Mouse (Mus musculus) kidney, postnatal 10 days (tissue): ENCODE results near the gene Reep6.

Source experiments
- DNase-seq: peaks from one replicate; pipeline ENCODE4 v3.0.0; 2021; ENCODE audit warnings: mixed read lengths

The Reep6 gene

GRCm38 (mm10) chr10:80329273-80330081 is at the start of gene Reep6, which contains the start of gene Pcsk4:
Reep6 (plus strand) TSS chr10:80329953.
Pcsk4 (minus strand) TSS chr10:80329498.
- DNase-seq = peak; percentile 99

- DNase-seq = peak; percentile 81
These were observed 48.4 kb upstream of the Reep6 start for GRCm38 (mm10) chr10:80281304-80281703.

GRCm38 (mm10) chr10:80281921-80282371 is 47.8 kb upstream of the Reep6 start:
- DNase-seq = peak; percentile 73

GRCm38 (mm10) chr10:80282481-80283441 is 47.0 kb upstream of the Reep6 start:
- no peak for DNase-seq

- DNase-seq = no peak
These were observed 44.3 kb upstream of the Reep6 start for GRCm38 (mm10) chr10:80285222-80286070.

- no peak for DNase-seq
These were observed 41.7 kb upstream of the Reep6 start for GRCm38 (mm10) chr10:80288097-80288496.

- no peak for DNase-seq
These were observed 41.1 kb upstream of the Reep6 start for GRCm38 (mm10) chr10:80288657-80289056.

GRCm38 (mm10) chr10:80292251-80293146 is 37.3 kb upstream of the Reep6 start, which contains the start of gene Rps15:
Rps15 (plus strand) TSS chr10:80292453.
- peak; percentile 98 for DNase-seq

GRCm38 (mm10) chr10:80293325-80293724 is 36.4 kb upstream of the Reep6 start:
- no peak for DNase-seq

- no peak for DNase-seq
These were observed 35.4 kb upstream of the Reep6 start for GRCm38 (mm10) chr10:80294311-80294710.

- no peak for DNase-seq
These were observed 34.9 kb upstream of the Reep6 start for GRCm38 (mm10) chr10:80294788-80295303.

- DNase-seq = peak; percentile 82
These were observed 33.9 kb upstream of the Reep6 start, which contains the start of gene Apc2 for GRCm38 (mm10) chr10:80295618-80296425. Apc2 (plus strand) TSS chr10:80295977.

- no peak for DNase-seq
These were observed 32.9 kb upstream of the Reep6 start for GRCm38 (mm10) chr10:80296824-80297223.

- DNase-seq = no peak
These were observed 32.1 kb upstream of the Reep6 start for GRCm38 (mm10) chr10:80297526-80298133.

GRCm38 (mm10) chr10:80298571-80299281 is 31.0 kb upstream of the Reep6 start:
- DNase-seq = peak; percentile 72

- DNase-seq = no peak
These were observed 30.5 kb upstream of the Reep6 start for GRCm38 (mm10) chr10:80299301-80299700.

- no peak for DNase-seq
These were observed 29.9 kb upstream of the Reep6 start for GRCm38 (mm10) chr10:80299824-80300223.

- no peak for DNase-seq
These were observed 29.0 kb upstream of the Reep6 start for GRCm38 (mm10) chr10:80300672-80301181.
